Comparison of ENCODE assay signal across 23 mouse cellular contexts in genomic region chr15:80610335-80610734, GRCm38 (mm10). TPM values are rescaled to one million over a fixed set of nuclear protein-coding genes. Genes with fewer than 3 reads are reported as not detected.
"Had no signal": no experiment of that assay in that cellular context is flagged by ENCODE, and none has a peak within 500 bp of the region (broad histone marks: within the 10 kb centered on the region; RNA-seq: fewer than 3 reads in every experiment).

No protein-coding gene starts in this region.

- H3K4me2 ChIP-seq: lung, embryonic 14.5 days; midbrain, embryonic 12.5 days; midbrain, embryonic 15.5 days; neural tube, embryonic 13.5 days had no signal

- H3K4me3 ChIP-seq: layer of hippocampus, adult 2 months; left cerebral cortex, adult 2 months; midbrain, embryonic 12.5 days; midbrain, embryonic 15.5 days; neural tube, embryonic 13.5 days had no signal

- ATAC-seq: intestine, postnatal 0 days; lung, postnatal 0 days; midbrain, embryonic 15.5 days had no signal

- H3K4me1 ChIP-seq: midbrain, embryonic 12.5 days had no signal

- H3K27ac ChIP-seq: kidney, postnatal 0 days; layer of hippocampus, adult 2 months; left cerebral cortex, adult 2 months; macrophage; midbrain, embryonic 12.5 days; midbrain, embryonic 15.5 days; neural tube, embryonic 13.5 days; stomach, postnatal 0 days had no signal

- H3K9ac ChIP-seq: lung, embryonic 14.5 days; midbrain, embryonic 12.5 days; midbrain, embryonic 15.5 days; neural tube, embryonic 13.5 days had no signal

- H3K36me3 ChIP-seq: midbrain, embryonic 12.5 days; midbrain, embryonic 15.5 days; neural tube, embryonic 13.5 days had no signal

- DNase-seq: kidney, adult 2 months; kidney, postnatal 25 days; layer of hippocampus, postnatal 36 days; lung, embryonic 14.5 days; thymus, postnatal 36 days had no signal

- H3K27me3 ChIP-seq: midbrain, embryonic 12.5 days; midbrain, embryonic 15.5 days; neural tube, embryonic 13.5 days had no signal

- H3K9me3 ChIP-seq: midbrain, embryonic 15.5 days; neural tube, embryonic 13.5 days had no signal

RNA-seq across cellular contexts. Expression of gene Enthd1, which starts 45.4 kb away (rescaled TPM):
- polyA plus RNA-seq: intestine, embryonic 14.5 days; intestine, postnatal 0 days; kidney, adult 2 months; kidney, embryonic 14.5 days; kidney, postnatal 0 days; large intestine, adult 2 months; limb, embryonic 11.5 days; liver, embryonic 16.5 days; lung, embryonic 14.5 days; lung, postnatal 0 days; macrophage; midbrain, embryonic 12.5 days; midbrain, embryonic 15.5 days; neural tube, embryonic 13.5 days; small intestine, adult 2 months; stomach, embryonic 14.5 days; stomach, postnatal 0 days; urinary bladder, adult 2 months had no signal
